In genomic region chrX:165326939-165327698, GRCm38 (mm10) we compare ENCODE assay signal across 8 mouse cellular contexts. TPM values are rescaled to one million over a fixed set of nuclear protein-coding genes. Genes with fewer than 3 reads are reported as not detected.
DNase-seq lines count a peak whose midpoint lies in the region; ATAC-seq lines count a peak whose summit lies in the region.

TSS of gene Glra2 (minus strand) at chrX:165327393.

- H3K9ac ChIP-seq in kidney, embryonic 16.5 days (replicated peaks; ENCODE audit: low read length), result no peak within 1 kb of the TSS
- H3K9ac ChIP-seq in embryonic facial prominence, embryonic 13.5 days, result no peak within 1 kb of the TSS
- H3K9ac ChIP-seq in intestine, embryonic 14.5 days (ENCODE audit: low read length), result no peak within 1 kb of the TSS

- no peaks in the 10 kb centered on the region for H3K9me3 ChIP-seq in kidney, embryonic 16.5 days (ENCODE audit: low read length)
- no peaks in the 10 kb centered on the region for H3K9me3 ChIP-seq in embryonic facial prominence, embryonic 13.5 days
- no peaks in the 10 kb centered on the region for H3K9me3 ChIP-seq in intestine, embryonic 14.5 days (ENCODE audit: control insufficient read depth, low read length)

- peak within 1 kb of the TSS; percentile 49 for H3K4me2 ChIP-seq in kidney, embryonic 16.5 days (replicated peaks; ENCODE audit: low read depth, low read length)
- H3K4me2 ChIP-seq in embryonic facial prominence, embryonic 13.5 days, result peak within 1 kb of the TSS; percentile 54
- H3K4me2 ChIP-seq in intestine, embryonic 14.5 days (ENCODE audit: low read length), result peak within 1 kb of the TSS; percentile 48

- ATAC-seq in kidney, embryonic 16.5 days (ENCODE audit: low FRiP score, low TSS enrichment), result no peak
- ATAC-seq in embryonic facial prominence, embryonic 13.5 days (ENCODE audit: insufficient number of reproducible peaks, insufficient read depth, low FRiP score, low TSS enrichment, low read depth), result no peak
- no peak for ATAC-seq in intestine, embryonic 14.5 days (replicated peaks; ENCODE audit: low FRiP score, low TSS enrichment, low read depth)
- ATAC-seq in activated CD4-positive, CD25-positive, alpha-beta regulatory T cell, adult 4 months, result no peak

- peak within 1 kb of the TSS; percentile 23 for H3K4me3 ChIP-seq in kidney, embryonic 16.5 days (ENCODE audit: low read length)
- peak within 1 kb of the TSS; percentile 22 for H3K4me3 ChIP-seq in embryonic facial prominence, embryonic 13.5 days
- no peak within 1 kb of the TSS for H3K4me3 ChIP-seq in intestine, embryonic 14.5 days (ENCODE audit: low read depth, low read length)

- H3K27me3 ChIP-seq in kidney, embryonic 16.5 days (ENCODE audit: insufficient read depth, low read length), result peaks cover 1% of the 10 kb centered on the region; the same call in 1 of the 2 replicates
- no peaks in the 10 kb centered on the region; the same call in 1 of the 2 replicates for H3K27me3 ChIP-seq in embryonic facial prominence, embryonic 13.5 days
- H3K27me3 ChIP-seq in intestine, embryonic 14.5 days (replicated peaks; ENCODE audit: control insufficient read depth, insufficient read depth, low read length), result no peaks in the 10 kb centered on the region

- 17% methylated on average over 12 of the region's 12 CpGs for WGBS in kidney, embryonic 16.5 days
- 23% methylated on average over 12 of the region's 12 CpGs for WGBS in embryonic facial prominence, embryonic 13.5 days
- 14% methylated on average over 12 of the region's 12 CpGs for WGBS in intestine, embryonic 14.5 days

- no peaks in the 10 kb centered on the region for H3K36me3 ChIP-seq in kidney, embryonic 16.5 days (ENCODE audit: insufficient read depth, low read length)
- H3K36me3 ChIP-seq in embryonic facial prominence, embryonic 13.5 days, result no peaks in the 10 kb centered on the region
- no peaks in the 10 kb centered on the region for H3K36me3 ChIP-seq in intestine, embryonic 14.5 days (ENCODE audit: control insufficient read depth, insufficient read depth, low read length)

- H3K27ac ChIP-seq in kidney, embryonic 16.5 days (ENCODE audit: low read length), result no peak within 1 kb of the TSS
- H3K27ac ChIP-seq in embryonic facial prominence, embryonic 13.5 days, result no peak within 1 kb of the TSS
- no peak within 1 kb of the TSS for H3K27ac ChIP-seq in intestine, embryonic 14.5 days (ENCODE audit: low read depth)

- H3K4me1 ChIP-seq in kidney, embryonic 16.5 days (ENCODE audit: insufficient read depth, low read length), result no peaks in the 10 kb centered on the region
- no peaks in the 10 kb centered on the region for H3K4me1 ChIP-seq in embryonic facial prominence, embryonic 13.5 days
- no peaks in the 10 kb centered on the region for H3K4me1 ChIP-seq in intestine, embryonic 14.5 days (replicated peaks; ENCODE audit: control insufficient read depth, insufficient read depth, low read length)

- DNase-seq in kidney, adult 8-10 months, result no peak
- peak; percentile 29 for DNase-seq in WW6 (ENCODE audit: low read depth, low spot score)
- DNase-seq in intestine, embryonic 14.5 days (ENCODE audit: low spot score), result peak; percentile 55
- peak; percentile 70 for DNase-seq in mesoderm, embryonic 11.5 days (ENCODE audit: low read depth, low spot score)
- no peak for DNase-seq in thymus, postnatal 36 days

RNA-seq across cellular contexts. Expression of gene Glra2, which starts in this region (rescaled TPM):
- polyA plus RNA-seq in kidney, embryonic 16.5 days (2015; fragmentation: Nextera tagmentation; extraction: Ambion mirVana), result not detected in 2 replicates
- 0.08 and 0.18 TPM in 2 replicates for polyA plus RNA-seq in embryonic facial prominence, embryonic 13.5 days (2015; fragmentation: Nextera tagmentation; extraction: Ambion mirVana)
- not detected in 2 replicates for polyA plus RNA-seq in intestine, embryonic 14.5 days (2014; fragmentation: Nextera tagmentation; extraction: Ambion mirVana)
- not detected for polyA plus RNA-seq in activated CD4-positive, CD25-positive, alpha-beta regulatory T cell, adult 4 months (2017; shearing (Covaris generic))

Comparison
In these comparisons a context has a peak if more than half of its experiments do, and no peak if none do; other contexts are left out.
1. Peak in DNase-seq and H3K4me2 ChIP-seq in intestine, embryonic 14.5 days; RNA of the gene not detected or under 1 TPM.
2. DNase-seq: peak in WW6 (single experiment) and mesoderm, embryonic 11.5 days (single experiment); none in kidney, adult 8-10 months (0 of 2) and thymus, postnatal 36 days (0 of 2).
3. Peak in every context shown above with its lines, with median percentiles within 50 percentile points of each other: H3K4me2 ChIP-seq.